Mouse (Mus musculus): ENCODE data around the gene Olfr1258.
"Not testable (repeated sequence)": the region's sequence is repeated elsewhere in the genome, so short reads cannot be mapped to it uniquely, and the experiment has no call there.

Olfr1258 gene

GRCm38 (mm10) chr2:89927009-89927408 lies at the start of gene Olfr1258:
Gene Olfr1258 (plus strand): TSS chr2:89927309.
- DNase-seq, result no peak

DNA sequence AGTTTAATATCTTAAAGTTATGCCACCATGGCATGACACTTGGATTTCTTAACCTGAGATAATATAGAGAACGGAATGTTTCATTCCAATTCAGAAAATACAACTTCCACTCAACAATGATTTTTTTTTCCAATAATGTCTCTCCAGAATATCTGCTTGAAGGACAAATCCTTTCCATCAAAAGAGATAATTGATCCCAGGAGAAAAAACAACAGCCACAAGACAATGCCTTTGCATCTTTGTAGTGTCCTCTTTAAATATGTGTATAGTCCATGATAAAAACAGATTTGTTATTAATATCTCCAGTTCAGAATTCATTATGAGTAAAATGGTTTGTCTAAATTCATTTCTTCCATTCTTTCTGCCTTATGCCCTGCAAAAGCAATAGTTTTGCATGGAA lies 49.0 kb upstream of the Olfr1258 start, which contains the start of gene Olfr1257:
TSS of gene Olfr1257 (plus strand) at position 301 of the 400 bp plus-strand sequence.
- DNase-seq, result no peak

- not testable (repeated sequence) for DNase-seq
Observed at GRCm38 (mm10) chr2:89912616-89913015, 14.5 kb upstream of the Olfr1258 start.

- no peak for DNase-seq
Observed at GRCm38 (mm10) chr2:89948564-89948963, 21.5 kb downstream of the Olfr1258 start, which contains the start of gene Olfr1259. Gene Olfr1259 (minus strand): TSS chr2:89948664.

DNA sequence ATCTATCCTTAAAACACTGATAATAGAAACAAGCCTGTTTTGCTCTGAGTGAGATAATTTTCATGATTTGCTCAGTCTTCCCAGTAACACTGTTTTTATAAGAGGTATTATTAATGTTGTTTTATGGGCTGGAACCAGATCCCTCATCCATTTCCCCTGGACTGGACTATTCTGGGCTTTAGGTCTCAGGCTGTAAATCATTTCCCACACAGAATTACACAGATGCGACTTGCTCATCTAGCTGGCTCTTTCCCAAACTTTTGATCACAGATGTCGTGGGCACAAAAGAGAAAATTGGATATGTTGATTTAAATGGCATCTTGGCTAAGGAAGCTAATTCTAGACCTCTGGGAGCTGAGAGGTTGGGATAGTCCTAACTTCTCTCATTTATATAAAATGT lies 47.1 kb downstream of the Olfr1258 start, which contains the start of gene Olfr1260:
TSS of gene Olfr1260 (plus strand) at position 157 of the 400 bp plus-strand sequence.
- DNase-seq, result no peak

DNA sequence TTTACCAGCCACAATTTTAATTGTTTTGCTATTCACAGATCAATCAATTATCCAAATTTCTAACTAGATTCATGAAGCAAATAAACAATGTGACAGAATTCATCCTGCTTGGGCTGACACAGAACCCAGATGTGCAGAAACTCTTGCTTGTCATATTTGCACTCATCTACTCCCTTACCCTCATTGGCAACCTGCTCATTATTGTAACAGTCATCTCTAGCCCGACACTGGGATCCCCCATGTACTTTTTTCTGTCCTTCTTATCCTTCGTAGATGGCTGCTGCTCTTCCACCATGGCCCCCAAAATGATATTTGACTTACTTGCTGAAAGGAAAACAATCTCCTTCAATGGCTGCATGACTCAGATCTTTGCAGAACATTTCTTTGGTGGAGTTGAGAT lies 50.6 kb downstream of the Olfr1258 start:
- no peak for DNase-seq

Data from retina, postnatal 1 day (tissue).